Comparison of ENCODE assay signal across 23 mouse cellular contexts in genomic region chr11:98637501-98637900, GRCm38 (mm10). TPM values are rescaled to one million over a fixed set of nuclear protein-coding genes. Genes with fewer than 3 reads are reported as not detected.
DNase-seq lines count a peak whose midpoint lies in the region; ATAC-seq and TF ChIP-seq lines count a peak whose summit lies in the region.
"Had no signal": no experiment of that assay in that cellular context is flagged by ENCODE, and none has a peak within 500 bp of the region (broad histone marks: within the 10 kb centered on the region; RNA-seq: fewer than 3 reads in every experiment).

No protein-coding gene starts in this region.

- H3K9me3 ChIP-seq in CH12.LX (replicated peaks; ENCODE audit: low read length) (peaks cover 9% of the 10 kb centered on the region), MEL (replicated peaks; ENCODE audit: insufficient read depth, low read length) (no peaks in the 10 kb centered on the region)
- no peaks in the 10 kb centered on the region for H3K9me3 ChIP-seq in stomach, postnatal 0 days (ENCODE audit: control insufficient read depth, low read length)
- H3K9me3 ChIP-seq: embryonic facial prominence, embryonic 10.5 days; embryonic facial prominence, embryonic 12.5 days; forebrain, embryonic 13.5 days; forebrain, embryonic 15.5 days had no signal

- in situ Hi-C loops in CH12.LX (cut with MboI; ENCODE audit: low pct_ligation_motif_present, low pct_unique_long_range_greater_than_20kb, low sequenced_read_pairs): loop anchor here (25.0 kb wide), 1 partner anchor 300 kb away; the partner anchor contains the start of genes Neurod2 and Ppp1r1b

- no peak overlapping the region for H3K27ac ChIP-seq in CH12.LX (ENCODE audit: insufficient read depth, low read depth)
- H3K27ac ChIP-seq in MEL (ENCODE audit: control insufficient read depth, low read depth, low read length): no peak overlapping the region
- H3K27ac ChIP-seq in stomach, postnatal 0 days (replicated peaks): no peak overlapping the region
- H3K27ac ChIP-seq: embryonic facial prominence, embryonic 10.5 days; embryonic facial prominence, embryonic 12.5 days; forebrain, embryonic 13.5 days; forebrain, embryonic 15.5 days had no signal

- no peak for DNase-seq in CH12.LX (ENCODE audit: extremely low read depth)
- peak; percentile 37 for DNase-seq in MEL (ENCODE audit: low read depth, low spot score)
- no peak for DNase-seq in stomach, postnatal 0 days (ENCODE audit: low spot score)
- no peak for DNase-seq in left cerebral cortex, postnatal 4 days
- no peak for DNase-seq in adrenal gland, postnatal 10 days
- DNase-seq: adrenal gland, adult 2 months; adrenal gland, postnatal 14 days; adrenal gland, postnatal 36 days; cerebellum, adult 11-12 months; cerebellum, adult 2 months; cerebellum, adult 9-10 months; cerebellum, postnatal 10 days; cerebellum, postnatal 25 days; forebrain, postnatal 0 days had no signal

- H3K36me3 ChIP-seq in CH12.LX (replicated peaks in 1 of 2; ENCODE audit: control insufficient read depth in 1 of 2, insufficient read depth in 1 of 2, low read length in 1 of 2): no peaks in the 10 kb centered on the region
- H3K36me3 ChIP-seq in MEL (ENCODE audit: control insufficient read depth in 1 of 2, insufficient read depth in 2 of 2, low read length in 2 of 2): peaks cover 0 to 6% of the 10 kb centered on the region in 2 experiments; a peak in 2 of 4 replicates
- no peaks in the 10 kb centered on the region for H3K36me3 ChIP-seq in stomach, postnatal 0 days (ENCODE audit: control insufficient read depth, insufficient read depth, low read length)
- H3K36me3 ChIP-seq: embryonic facial prominence, embryonic 10.5 days; embryonic facial prominence, embryonic 12.5 days; forebrain, embryonic 15.5 days; G1E had no signal

- peak; percentile 38; the same call in 1 of the 2 replicates for ATAC-seq in stomach, postnatal 0 days (ENCODE audit: low FRiP score, low TSS enrichment)
- ATAC-seq: forebrain, embryonic 13.5 days; forebrain, embryonic 15.5 days; forebrain, postnatal 0 days had no signal

- TF ChIP-seq RAD21 in CH12.LX (IDR thresholded peaks at IDR 0.05; ENCODE audit: low read depth, low read length) (no peak), MEL (IDR thresholded peaks at IDR 0.05; ENCODE audit: low read depth, low read length) (no peak)

- H3K27me3 ChIP-seq in CH12.LX (replicated peaks): peaks cover 47% of the 10 kb centered on the region
- peaks cover 3 to 5% of the 10 kb centered on the region in 2 experiments for H3K27me3 ChIP-seq in MEL (ENCODE audit: control insufficient read depth in 1 of 2, insufficient read depth in 2 of 2, low read length in 2 of 2)
- no peaks in the 10 kb centered on the region for H3K27me3 ChIP-seq in stomach, postnatal 0 days (ENCODE audit: control insufficient read depth, insufficient read depth, low read length)
- H3K27me3 ChIP-seq: embryonic facial prominence, embryonic 12.5 days; forebrain, embryonic 13.5 days; forebrain, embryonic 15.5 days had no signal

- H3K9ac ChIP-seq in CH12.LX (ENCODE audit: insufficient read depth, low read depth): no peak overlapping the region
- no peak overlapping the region for H3K9ac ChIP-seq in MEL (ENCODE audit: control insufficient read depth, low read depth, low read length, poor library complexity, severe bottlenecking)
- H3K9ac ChIP-seq in stomach, postnatal 0 days (ENCODE audit: low read length): no peak overlapping the region
- H3K9ac ChIP-seq: embryonic facial prominence, embryonic 12.5 days; forebrain, embryonic 13.5 days; forebrain, embryonic 15.5 days; forebrain, postnatal 0 days had no signal

- TF ChIP-seq CTCF in CH12.LX (conservative IDR thresholded peaks at IDR 0.05 in 1 of 2, IDR thresholded peaks at IDR 0.05 in 1 of 2; ENCODE audit: low read depth in 2 of 2, low read length in 2 of 2): no peak
- no peak for TF ChIP-seq CTCF in MEL (IDR thresholded peaks at IDR 0.05 in 2 of 3, conservative IDR thresholded peaks at IDR 0.05 in 1 of 3; ENCODE audit: control insufficient read depth in 1 of 3, insufficient read depth in 1 of 3, low read depth in 2 of 3, low read length in 3 of 3, poor library complexity in 1 of 3, severe bottlenecking in 1 of 3)
- TF ChIP-seq CTCF in stomach, postnatal 0 days (IDR thresholded peaks at IDR 0.05; ENCODE audit: low read depth): no peak

- H3K79me2 ChIP-seq in CH12.LX (replicated peaks; ENCODE audit: control insufficient read depth, extremely low read depth, insufficient read depth, poor library complexity, severe bottlenecking) (no peaks in the 10 kb centered on the region), MEL (ENCODE audit: control insufficient read depth, insufficient read depth, low read length, poor library complexity) (no peaks in the 10 kb centered on the region)

- peaks cover 5 to 14% of the 10 kb centered on the region in 2 experiments for H3K4me1 ChIP-seq in CH12.LX (ENCODE audit: control insufficient read depth in 1 of 2, insufficient read depth in 2 of 2)
- peaks cover 5 to 11% of the 10 kb centered on the region in 2 experiments; a peak in 3 of 4 replicates for H3K4me1 ChIP-seq in MEL (ENCODE audit: control insufficient read depth in 1 of 2, insufficient read depth in 2 of 2, low read length in 2 of 2)
- H3K4me1 ChIP-seq in stomach, postnatal 0 days (replicated peaks; ENCODE audit: control insufficient read depth, insufficient read depth): no peaks in the 10 kb centered on the region
- H3K4me1 ChIP-seq: embryonic facial prominence, embryonic 10.5 days; embryonic facial prominence, embryonic 12.5 days; forebrain, embryonic 13.5 days; forebrain, embryonic 15.5 days had no signal

- H3K4me3 ChIP-seq in CH12.LX (replicated peaks in 1 of 3; ENCODE audit: low read depth in 2 of 3, low read length in 2 of 3, poor library complexity in 1 of 3) (no peak overlapping the region), MEL (ENCODE audit: control insufficient read depth in 1 of 2, insufficient read depth in 1 of 2, low read depth in 2 of 2, low read length in 2 of 2) (no peak overlapping the region)
- no peak overlapping the region for H3K4me3 ChIP-seq in stomach, postnatal 0 days (ENCODE audit: low read depth, low read length)
- H3K4me3 ChIP-seq: embryonic facial prominence, embryonic 10.5 days; embryonic facial prominence, embryonic 12.5 days; forebrain, embryonic 13.5 days; forebrain, embryonic 15.5 days had no signal

- dilution Hi-C loops in CH12.LX (cut with MboI; ENCODE audit: extremely low pct_ligation_motif_present, extremely low pct_unique_long_range_greater_than_20kb, low sequenced_read_pairs): no loop called here

- H3K4me2 ChIP-seq in CH12.LX (ENCODE audit: insufficient read depth, low read depth, poor library complexity, severe bottlenecking): no peak overlapping the region
- H3K4me2 ChIP-seq in stomach, postnatal 0 days (replicated peaks; ENCODE audit: low read depth): no peak overlapping the region
- H3K4me2 ChIP-seq: embryonic facial prominence, embryonic 12.5 days; forebrain, embryonic 13.5 days; forebrain, embryonic 15.5 days had no signal

- WGBS in stomach, postnatal 0 days: 65% methylated on average over 1 of the region's 1 CpGs

- intact Hi-C loops in left cerebral cortex, postnatal 4 days (cut with DNase I): no loop called here

- TF ChIP-seq EP300 in CH12.LX (IDR thresholded peaks at IDR 0.05; ENCODE audit: low read length): no peak
- peak in 1 of 2 experiments; percentile 44; a peak in 2 of 4 replicates for TF ChIP-seq EP300 in MEL (IDR thresholded peaks at IDR 0.05; ENCODE audit: low read depth in 1 of 2, low read length in 2 of 2)
- TF ChIP-seq EP300 in stomach, postnatal 0 days (optimal IDR thresholded peaks at IDR 0.05): no peak

- TF ChIP-seq POLR2A in CH12.LX (IDR thresholded peaks at IDR 0.05; ENCODE audit: low read depth, low read length): no peak
- TF ChIP-seq POLR2A in MEL (IDR thresholded peaks at IDR 0.05; ENCODE audit: control insufficient read depth in 1 of 2, insufficient read depth in 1 of 2, low read depth in 1 of 2, low read length in 2 of 2, poor library complexity in 1 of 2): no peak

RNA-seq across cellular contexts. Expression of gene Gsdma2, which starts 9.1 kb away (rescaled TPM):
- not detected in 2 replicates for total RNA-seq in CH12.LX (2012; rRNA removed)
- not detected in 2 replicates for total RNA-seq in CH12.LX (2014; rRNA removed)
- polyA plus RNA-seq in CH12.LX (2012; ENCODE audit: insufficient read length, low read depth): not detected in 2 replicates
- total RNA-seq in MEL (2012; rRNA removed): not detected in 2 replicates
- polyA plus RNA-seq in MEL (2012; ENCODE audit: insufficient read depth in 1 of 2, insufficient read length in 2 of 2, low read depth in 1 of 2, low replicate concordance in 2 of 2, missing spikeins in 1 of 2): not detected
- polyA plus RNA-seq in stomach, postnatal 0 days (2015; fragmentation: Nextera tagmentation; extraction: Ambion mirVana): 81.0 and 91.9 TPM in 2 replicates
- not detected for total RNA-seq in left cerebral cortex, postnatal 4 days (2021)
- under 1 TPM; 0.36 to 0.51 TPM for total RNA-seq in adrenal gland, postnatal 10 days (2021)
- total RNA-seq: forebrain, postnatal 0 days had no signal
- polyA plus RNA-seq: C2C12; cerebellum, adult 2 months; cortical plate, adult 2 months; embryonic facial prominence, embryonic 10.5 days; embryonic facial prominence, embryonic 12.5 days; embryonic facial prominence, embryonic 14.5 days; forebrain, embryonic 11.5 days; forebrain, embryonic 13.5 days; forebrain, embryonic 15.5 days; G1E had no signal

RNA-seq across cellular contexts. Expression of gene Gsdma3, which starts 11.3 kb away (rescaled TPM):
- total RNA-seq in CH12.LX (2012; rRNA removed) (not detected in 2 replicates), CH12.LX (2014; rRNA removed) (not detected in 2 replicates), MEL (2012; rRNA removed) (not detected in 2 replicates)
- polyA plus RNA-seq in CH12.LX (2012; ENCODE audit: insufficient read length, low read depth) (not detected in 2 replicates), MEL (2012; ENCODE audit: insufficient read depth in 1 of 2, insufficient read length in 2 of 2, low read depth in 1 of 2, low replicate concordance in 2 of 2, missing spikeins in 1 of 2) (not detected)
- not detected in 2 replicates for polyA plus RNA-seq in stomach, postnatal 0 days (2015; fragmentation: Nextera tagmentation; extraction: Ambion mirVana)
- not detected for total RNA-seq in left cerebral cortex, postnatal 4 days (2021)
- total RNA-seq in adrenal gland, postnatal 10 days (2021): 10 to 100 TPM; 12.7 to 15.4 TPM
- total RNA-seq: forebrain, postnatal 0 days; G1E had no signal
- polyA plus RNA-seq: adrenal gland, adult 2 months; C2C12; cerebellum, adult 2 months; cortical plate, adult 2 months; embryonic facial prominence, embryonic 10.5 days; embryonic facial prominence, embryonic 12.5 days; embryonic facial prominence, embryonic 14.5 days; forebrain, embryonic 11.5 days; forebrain, embryonic 13.5 days; forebrain, embryonic 15.5 days; forebrain, postnatal 0 days; G1E had no signal

RNA-seq across cellular contexts. Expression of gene Gm12355, which starts 12.0 kb away (rescaled TPM):
- total RNA-seq in CH12.LX (2012; rRNA removed) (1.8 and 2.0 TPM in 2 replicates), CH12.LX (2014; rRNA removed) (24.2 and 26.0 TPM in 2 replicates), MEL (2012; rRNA removed) (2.1 and 3.4 TPM in 2 replicates)
- polyA plus RNA-seq in CH12.LX (2012; ENCODE audit: insufficient read length, low read depth) (3.0 and 9.8 TPM in 2 replicates), MEL (2012; ENCODE audit: insufficient read depth in 1 of 2, insufficient read length in 2 of 2, low read depth in 1 of 2, low replicate concordance in 2 of 2, missing spikeins in 1 of 2) (under 1 TPM in 1 of 2 experiments, not detected in 1; 0.58 TPM)
- polyA plus RNA-seq in stomach, postnatal 0 days (2015; fragmentation: Nextera tagmentation; extraction: Ambion mirVana): 0.81 and 0.82 TPM in 2 replicates
- 10 to 100 TPM; 24.2 to 26.4 TPM for total RNA-seq in left cerebral cortex, postnatal 4 days (2021)
- total RNA-seq in adrenal gland, postnatal 10 days (2021): 10 to 100 TPM; 15.7 to 19.1 TPM
- polyA plus RNA-seq: adrenal gland, adult 2 months; G1E had no signal

RNA-seq across cellular contexts. Expression of gene Gsdma, which starts 26.6 kb away (rescaled TPM):
- total RNA-seq in CH12.LX (2012; rRNA removed) (not detected in 2 replicates), CH12.LX (2014; rRNA removed) (not detected in 2 replicates), MEL (2012; rRNA removed) (0.23 and 0.62 TPM in 2 replicates)
- polyA plus RNA-seq in CH12.LX (2012; ENCODE audit: insufficient read length, low read depth) (0.08 and 0.10 TPM in 2 replicates), MEL (2012; ENCODE audit: insufficient read depth in 1 of 2, insufficient read length in 2 of 2, low read depth in 1 of 2, low replicate concordance in 2 of 2, missing spikeins in 1 of 2) (1 to 10 TPM in 1 of 2 experiments, not detected in 1; 1.2 TPM)
- polyA plus RNA-seq in stomach, postnatal 0 days (2015; fragmentation: Nextera tagmentation; extraction: Ambion mirVana): 79.6 and 83.7 TPM in 2 replicates
- total RNA-seq in left cerebral cortex, postnatal 4 days (2021): not detected
- total RNA-seq in adrenal gland, postnatal 10 days (2021): not detected
- total RNA-seq: adrenal gland, adult 2 months; adrenal gland, postnatal 36 days; forebrain, postnatal 0 days; G1E had no signal
- polyA plus RNA-seq: adrenal gland, adult 2 months; C2C12; embryonic facial prominence, embryonic 10.5 days; forebrain, embryonic 11.5 days; forebrain, embryonic 13.5 days; forebrain, embryonic 15.5 days had no signal

RNA-seq across cellular contexts. Expression of gene Lrrc3c, which starts 39.4 kb away (rescaled TPM):
- total RNA-seq in CH12.LX (2012; rRNA removed): not detected in 2 replicates
- total RNA-seq in CH12.LX (2014; rRNA removed): not detected in 2 replicates
- polyA plus RNA-seq in CH12.LX (2012; ENCODE audit: insufficient read length, low read depth): not detected in 2 replicates
- total RNA-seq in MEL (2012; rRNA removed): not detected in 2 replicates
- polyA plus RNA-seq in MEL (2012; ENCODE audit: insufficient read depth in 1 of 2, insufficient read length in 2 of 2, low read depth in 1 of 2, low replicate concordance in 2 of 2, missing spikeins in 1 of 2): not detected
- not detected in 2 replicates for polyA plus RNA-seq in stomach, postnatal 0 days (2015; fragmentation: Nextera tagmentation; extraction: Ambion mirVana)
- total RNA-seq in left cerebral cortex, postnatal 4 days (2021): not detected
- total RNA-seq in adrenal gland, postnatal 10 days (2021): not detected
- total RNA-seq: adrenal gland, adult 2 months; adrenal gland, postnatal 14 days; adrenal gland, postnatal 36 days; forebrain, postnatal 0 days; G1E had no signal
- polyA plus RNA-seq: adrenal gland, adult 2 months; C2C12; cerebellum, adult 2 months; cortical plate, adult 2 months; embryonic facial prominence, embryonic 10.5 days; embryonic facial prominence, embryonic 12.5 days; embryonic facial prominence, embryonic 14.5 days; forebrain, embryonic 11.5 days; forebrain, embryonic 13.5 days; forebrain, embryonic 15.5 days; forebrain, postnatal 0 days; G1E had no signal

Comparison
In these comparisons a context has a peak if more than half of its experiments do, and no peak if none do; other contexts are left out.
1. RNA of gene Gsdma3, which starts 11.3 kb away (total RNA-seq): 12.7 to 15.4 TPM in adrenal gland, postnatal 10 days; not detected in left cerebral cortex, postnatal 4 days, not detected in CH12.LX and not detected in MEL; every median in the first group is over 10 times any median in the second.
2. Of the 35 proteins assayed by ChIP-seq in both MEL and CH12.LX: peak only in MEL: none; only in CH12.LX: none; in both: ZKSCAN1; in neither: 33; mixed calls (peak in some experiments, not most) for 1.